Mouse (Mus musculus): ENCODE measurements around the gene Tmbim7. TPM values are rescaled to one million over a fixed set of nuclear protein-coding genes. Genes with fewer than 3 reads are reported as not detected.
"Not testable (repeated sequence)": the region's sequence is repeated elsewhere in the genome, so short reads cannot be mapped to it uniquely, and the experiment has no call there.

Gene Tmbim7
- not detected in 2 replicates for polyA plus RNA-seq (2016; fragmentation: Nextera tagmentation; extraction: Ambion mirVana)

GRCm38 (mm10) chr5:3650881-3651280, at the start of gene Tmbim7:
Tmbim7 (plus strand) TSS chr5:3651181.
- 79% methylated on average over 6 of the region's 6 CpGs for WGBS
- DNase-seq (ENCODE audit: low spot score): no peak

GRCm38 (mm10) chr5:3607114-3607513, 43.9 kb upstream of the Tmbim7 start:
- peaks cover 54% of the 10 kb centered on the region for H3K36me3 ChIP-seq
- no peak for DNase-seq (ENCODE audit: low spot score)
- no peak overlapping the region for H3K27ac ChIP-seq (replicated peaks)
- WGBS: 97% methylated on average over 9 of the region's 9 CpGs
- H3K4me3 ChIP-seq: no peak overlapping the region
- H3K4me1 ChIP-seq: no peaks in the 10 kb centered on the region
- no peaks in the 10 kb centered on the region for H3K27me3 ChIP-seq (ENCODE audit: low read depth, poor library complexity, severe bottlenecking)
- H3K9me3 ChIP-seq (replicated peaks): no peaks in the 10 kb centered on the region; the same call in 1 of the 2 replicates

More at GRCm38 (mm10) chr5:3650881-3651280, at the start of gene Tmbim7:
- Histone ChIP-seq H3K9me3 (replicated peaks) (no peaks in the 10 kb centered on the region), H3K27ac (replicated peaks) (no peak within 1 kb of the TSS), H3K36me3 (no peaks in the 10 kb centered on the region), H3K4me1 (peaks cover 11% of the 10 kb centered on the region), H3K4me3 (no peak within 1 kb of the TSS), H3K27me3 (ENCODE audit: low read depth, poor library complexity, severe bottlenecking) (no peaks in the 10 kb centered on the region)

- peaks cover 63% of the 10 kb centered on the region for H3K36me3 ChIP-seq
Observed at GRCm38 (mm10) chr5:3609241-3609640, 41.7 kb upstream of the Tmbim7 start.

GRCm38 (mm10) chr5:3611835-3612234, 39.1 kb upstream of the Tmbim7 start:
- H3K36me3 ChIP-seq: peaks cover 57% of the 10 kb centered on the region
- not testable (repeated sequence) for DNase-seq (ENCODE audit: low spot score); H3K9me3 ChIP-seq (replicated peaks); H3K27ac ChIP-seq (replicated peaks); H3K27me3 ChIP-seq (ENCODE audit: low read depth, poor library complexity, severe bottlenecking); H3K4me3 ChIP-seq; H3K4me1 ChIP-seq
- 89% methylated on average over 2 of the region's 2 CpGs for WGBS

More at GRCm38 (mm10) chr5:3609241-3609640, 41.7 kb upstream of the Tmbim7 start:
- Histone ChIP-seq H3K27me3 (ENCODE audit: low read depth, poor library complexity, severe bottlenecking) (no peaks in the 10 kb centered on the region), H3K4me1 (no peaks in the 10 kb centered on the region), H3K4me3 (no peak overlapping the region), H3K27ac (replicated peaks) (no peak overlapping the region), H3K9me3 (replicated peaks) (no peaks in the 10 kb centered on the region; the same call in 1 of the 2 replicates)
- 94% methylated on average over 7 of the region's 7 CpGs for WGBS
- no peak for DNase-seq (ENCODE audit: low spot score)

GRCm38 (mm10) chr5:3620486-3620885, 30.5 kb upstream of the Tmbim7 start:
- Histone ChIP-seq H3K27ac (replicated peaks) (no peak overlapping the region), H3K36me3 (peaks cover 55% of the 10 kb centered on the region), H3K4me1 (no peaks in the 10 kb centered on the region), H3K27me3 (ENCODE audit: low read depth, poor library complexity, severe bottlenecking) (no peaks in the 10 kb centered on the region), H3K9me3 (replicated peaks) (no peaks in the 10 kb centered on the region), H3K4me3 (no peak overlapping the region)
- no peak for DNase-seq (ENCODE audit: low spot score)
- WGBS: 97% methylated on average over 7 of the region's 7 CpGs

GRCm38 (mm10) chr5:3630055-3630454, 20.9 kb upstream of the Tmbim7 start:
- H3K9me3 ChIP-seq (replicated peaks): no peaks in the 10 kb centered on the region
- no peak overlapping the region for H3K27ac ChIP-seq (replicated peaks)
- 91% methylated on average over 5 of the region's 5 CpGs for WGBS
- H3K36me3 ChIP-seq: peaks cover 61% of the 10 kb centered on the region
- H3K27me3 ChIP-seq (ENCODE audit: low read depth, poor library complexity, severe bottlenecking): no peaks in the 10 kb centered on the region
- H3K4me3 ChIP-seq: no peak overlapping the region
- no peak for DNase-seq (ENCODE audit: low spot score)
- no peaks in the 10 kb centered on the region for H3K4me1 ChIP-seq

GRCm38 (mm10) chr5:3631512-3632271, 19.3 kb upstream of the Tmbim7 start:
- 67% methylated on average over 16 of the region's 16 CpGs for WGBS
- no peak overlapping the region for H3K4me3 ChIP-seq

GRCm38 (mm10) chr5:3632285-3632684, 18.7 kb upstream of the Tmbim7 start:
- no peaks in the 10 kb centered on the region for H3K27me3 ChIP-seq (ENCODE audit: low read depth, poor library complexity, severe bottlenecking)
- 89% methylated on average over 5 of the region's 5 CpGs for WGBS
- DNase-seq (ENCODE audit: low spot score): no peak
- H3K9me3 ChIP-seq (replicated peaks): no peaks in the 10 kb centered on the region
- no peak overlapping the region for H3K4me3 ChIP-seq
- no peak overlapping the region for H3K27ac ChIP-seq (replicated peaks)
- no peaks in the 10 kb centered on the region for H3K4me1 ChIP-seq
- H3K36me3 ChIP-seq: peaks cover 65% of the 10 kb centered on the region

More at GRCm38 (mm10) chr5:3631512-3632271, 19.3 kb upstream of the Tmbim7 start:
- Histone ChIP-seq H3K27ac (replicated peaks) (no peak overlapping the region), H3K9me3 (replicated peaks) (no peaks in the 10 kb centered on the region), H3K36me3 (peaks cover 61% of the 10 kb centered on the region), H3K4me1 (no peaks in the 10 kb centered on the region), H3K27me3 (ENCODE audit: low read depth, poor library complexity, severe bottlenecking) (no peaks in the 10 kb centered on the region)
- DNase-seq (ENCODE audit: low spot score): no peak

GRCm38 (mm10) chr5:3633315-3633714, 17.7 kb upstream of the Tmbim7 start:
- no peaks in the 10 kb centered on the region for H3K9me3 ChIP-seq (replicated peaks)
- 96% methylated on average over 13 of the region's 13 CpGs for whole genome bisulfite sequencing
- no peak overlapping the region for H3K4me3 ChIP-seq
- no peaks in the 10 kb centered on the region for H3K4me1 ChIP-seq
- no peak overlapping the region for H3K27ac ChIP-seq (replicated peaks)
- no peak for DNase-seq (ENCODE audit: low spot score)
- peaks cover 66% of the 10 kb centered on the region for H3K36me3 ChIP-seq
- no peaks in the 10 kb centered on the region for H3K27me3 ChIP-seq (ENCODE audit: low read depth, poor library complexity, severe bottlenecking)

- WGBS: 73% methylated on average over 4 of the region's 4 CpGs
- no peaks in the 10 kb centered on the region for H3K27me3 ChIP-seq (ENCODE audit: low read depth, poor library complexity, severe bottlenecking)
- H3K4me3 ChIP-seq: no peak overlapping the region
- H3K4me1 ChIP-seq: no peaks in the 10 kb centered on the region
- no peaks in the 10 kb centered on the region for H3K9me3 ChIP-seq (replicated peaks)
- H3K27ac ChIP-seq (replicated peaks): no peak overlapping the region
- DNase-seq (ENCODE audit: low spot score): no peak
- peaks cover 66% of the 10 kb centered on the region for H3K36me3 ChIP-seq
Observed at GRCm38 (mm10) chr5:3633951-3634350, 17.0 kb upstream of the Tmbim7 start.

GRCm38 (mm10) chr5:3635286-3635685, 15.7 kb upstream of the Tmbim7 start:
- H3K9me3 ChIP-seq (replicated peaks): no peaks in the 10 kb centered on the region
- WGBS: 84% methylated on average over 8 of the region's 8 CpGs
- H3K27ac ChIP-seq (replicated peaks): no peak overlapping the region
- no peak overlapping the region for H3K4me3 ChIP-seq
- DNase-seq (ENCODE audit: low spot score): no peak
- peaks cover 69% of the 10 kb centered on the region for H3K36me3 ChIP-seq
- H3K27me3 ChIP-seq (ENCODE audit: low read depth, poor library complexity, severe bottlenecking): no peaks in the 10 kb centered on the region
- no peaks in the 10 kb centered on the region for H3K4me1 ChIP-seq

GRCm38 (mm10) chr5:3644621-3645020, 6.4 kb upstream of the Tmbim7 start:
- H3K27ac ChIP-seq (replicated peaks): no peak overlapping the region
- no peak overlapping the region for H3K4me3 ChIP-seq
- peaks cover 19% of the 10 kb centered on the region for H3K4me1 ChIP-seq
- DNase-seq (ENCODE audit: low spot score): no peak
- WGBS: 94% methylated on average over 6 of the region's 6 CpGs
- H3K36me3 ChIP-seq: peaks cover 62% of the 10 kb centered on the region
- H3K27me3 ChIP-seq (ENCODE audit: low read depth, poor library complexity, severe bottlenecking): no peaks in the 10 kb centered on the region
- H3K9me3 ChIP-seq (replicated peaks): no peaks in the 10 kb centered on the region

GRCm38 (mm10) chr5:3645326-3645725, 5.7 kb upstream of the Tmbim7 start:
- Histone ChIP-seq H3K4me3 (no peak overlapping the region), H3K27ac (replicated peaks) (no peak overlapping the region), H3K9me3 (replicated peaks) (no peaks in the 10 kb centered on the region), H3K27me3 (ENCODE audit: low read depth, poor library complexity, severe bottlenecking) (no peaks in the 10 kb centered on the region), H3K36me3 (peaks cover 55% of the 10 kb centered on the region), H3K4me1 (peaks cover 19% of the 10 kb centered on the region)
- no peak for DNase-seq (ENCODE audit: low spot score)
- WGBS: 89% methylated on average over 6 of the region's 6 CpGs

Data from midbrain, embryonic 10.5 days (tissue).